Mouse (Mus musculus) MEL (cell line): ENCODE measurements around the gene Scrt2.

Experiments used
- CTCF ChIP-seq, 3 experiments: IDR thresholded peaks in 2 of 3; conservative IDR thresholded peaks in 1 of 3; 2 replicates each; pipeline ENCODE4 v1.5.1; 2011 to 2012; ENCODE audit warnings: low read length in 3 of 3, low read depth in 2 of 3, mild to moderate bottlenecking in 2 of 3, improper control_type of control experiment in 1 of 3, inconsistent platforms in 1 of 3, mixed read lengths in 1 of 3, moderate library complexity in 1 of 3; ENCODE audit not compliant: control insufficient read depth in 1 of 3, insufficient read depth in 1 of 3, poor library complexity in 1 of 3, severe bottlenecking in 1 of 3
- E2F4 ChIP-seq: IDR thresholded peaks from 2 replicates; pipeline ENCODE4 v1.6.1; 2011; ENCODE audit warnings: low read depth, low read length, improper control_type of control experiment, borderline replicate concordance
- MEF2A ChIP-seq: IDR thresholded peaks from 2 replicates; pipeline ENCODE4 v1.6.1; 2014; ENCODE audit warnings: low read depth, mild to moderate bottlenecking, inconsistent platforms, low read length, improper control_type of control experiment; ENCODE audit not compliant: poor library complexity, insufficient replicate concordance, severe bottlenecking; ENCODE audit errors: extremely low read depth
- NRF1 ChIP-seq: IDR thresholded peaks from 2 replicates; pipeline ENCODE4 v1.6.1; 2014; ENCODE audit warnings: low read depth, mild to moderate bottlenecking, inconsistent platforms, low read length, improper control_type of control experiment, moderate library complexity; ENCODE audit not compliant: poor library complexity, insufficient read depth, severe bottlenecking
- POLR2A ChIP-seq, 2 experiments: IDR thresholded peaks; 2 replicates each; pipeline ENCODE4 v1.6.1; 2011 to 2012; ENCODE audit warnings: low read length in 2 of 2, mild to moderate bottlenecking in 2 of 2, control low read depth in 1 of 2, improper control_type of control experiment in 1 of 2, low read depth in 1 of 2, moderate library complexity in 1 of 2; ENCODE audit not compliant: control insufficient read depth in 1 of 2, insufficient read depth in 1 of 2, poor library complexity in 1 of 2
- USF1 ChIP-seq: IDR thresholded peaks from 2 replicates; pipeline ENCODE4 v1.6.1; 2014; ENCODE audit warnings: low read depth, mild to moderate bottlenecking, inconsistent platforms, low read length, improper control_type of control experiment, moderate library complexity
- ZKSCAN1 ChIP-seq: IDR thresholded peaks from 2 replicates; pipeline ENCODE4 v1.6.1; 2012; ENCODE audit warnings: low read depth, mild to moderate bottlenecking, inconsistent platforms, low read length, improper control_type of control experiment, moderate library complexity

GRCm38 (mm10) chr2:152069941-152070340, 11.4 kb upstream of the Scrt2 start:
- TF ChIP-seq CTCF (IDR thresholded peaks at IDR 0.05 in 2 of 3, conservative IDR thresholded peaks at IDR 0.05 in 1 of 3; ENCODE audit: control insufficient read depth in 1 of 3, insufficient read depth in 1 of 3, low read depth in 2 of 3, low read length in 3 of 3, poor library complexity in 1 of 3, severe bottlenecking in 1 of 3) (no peak), E2F4 (no peak), ZKSCAN1 (no peak), POLR2A (IDR thresholded peaks at IDR 0.05; ENCODE audit: control insufficient read depth in 1 of 2, insufficient read depth in 1 of 2, low read depth in 1 of 2, low read length in 2 of 2, poor library complexity in 1 of 2) (no peak), MEF2A (no peak), USF1 (no peak), NRF1 (no peak)
